Mouse (Mus musculus): ENCODE measurements around the gene Lefty2.
A peak's percentile ranks its signal among the peaks of the same experiment; 100 is the strongest.

- TF ChIP-seq MAX (IDR thresholded peaks at IDR 0.05; ENCODE audit: low read depth) = no peak
- no peak for TF ChIP-seq POLR2A (IDR thresholded peaks at IDR 0.05; ENCODE audit: insufficient read length, low read depth)
- peak; percentile 43 for TF ChIP-seq E2F4 (IDR thresholded peaks at IDR 0.05; ENCODE audit: insufficient read depth)
- TF ChIP-seq CEBPB (IDR thresholded peaks at IDR 0.05; ENCODE audit: insufficient read depth, poor library complexity, severe bottlenecking) = no peak
Observed at GRCm38 (mm10) chr1:180945001-180945980, 52.4 kb downstream of the Lefty2 start.

Measured in myocyte (in vitro differentiated cells).